Mouse (Mus musculus): ENCODE data around the gene Wdr59. TPM values are rescaled to one million over a fixed set of nuclear protein-coding genes. Genes with fewer than 3 reads are reported as not detected.

The Wdr59 gene
- polyA plus RNA-seq, 1 experiment from 2014 or later = 6.7 TPM

DNA sequence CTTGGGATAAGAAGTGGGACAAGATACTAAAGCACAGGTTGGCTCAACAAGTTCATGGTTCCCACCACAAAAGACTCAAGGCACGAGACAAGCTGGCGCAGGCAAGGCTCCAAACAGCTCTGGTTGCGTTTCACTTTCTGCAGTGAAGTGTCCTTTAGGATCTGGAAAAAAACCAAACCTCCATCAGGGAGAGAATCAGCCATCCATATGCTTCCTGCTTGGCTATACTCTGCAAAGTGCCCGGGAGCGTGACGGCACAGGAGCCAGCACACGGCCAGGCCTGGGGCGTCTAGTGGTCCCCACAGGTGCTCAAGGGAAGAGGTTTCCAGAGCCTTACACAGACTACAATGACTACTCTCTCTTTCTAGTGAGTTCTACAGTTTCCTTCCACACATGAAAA, 41.2 kb downstream of the Wdr59 start:
- peaks cover 74% of the 10 kb centered on the region for H3K36me3 ChIP-seq
- no peaks in the 10 kb centered on the region for H3K27me3 ChIP-seq
- no peak for ATAC-seq (replicated peaks; ENCODE audit: low FRiP score)
- no peak overlapping the region for H3K9ac ChIP-seq
- no peak overlapping the region for H3K27ac ChIP-seq
- no peaks in the 10 kb centered on the region for H3K9me3 ChIP-seq (replicated peaks)
- WGBS = 89% methylated on average over 8 of the region's 8 CpGs
- no peak overlapping the region for H3K4me2 ChIP-seq
- H3K4me3 ChIP-seq (replicated peaks) = no peak overlapping the region
- no peaks in the 10 kb centered on the region for H3K4me1 ChIP-seq

DNA sequence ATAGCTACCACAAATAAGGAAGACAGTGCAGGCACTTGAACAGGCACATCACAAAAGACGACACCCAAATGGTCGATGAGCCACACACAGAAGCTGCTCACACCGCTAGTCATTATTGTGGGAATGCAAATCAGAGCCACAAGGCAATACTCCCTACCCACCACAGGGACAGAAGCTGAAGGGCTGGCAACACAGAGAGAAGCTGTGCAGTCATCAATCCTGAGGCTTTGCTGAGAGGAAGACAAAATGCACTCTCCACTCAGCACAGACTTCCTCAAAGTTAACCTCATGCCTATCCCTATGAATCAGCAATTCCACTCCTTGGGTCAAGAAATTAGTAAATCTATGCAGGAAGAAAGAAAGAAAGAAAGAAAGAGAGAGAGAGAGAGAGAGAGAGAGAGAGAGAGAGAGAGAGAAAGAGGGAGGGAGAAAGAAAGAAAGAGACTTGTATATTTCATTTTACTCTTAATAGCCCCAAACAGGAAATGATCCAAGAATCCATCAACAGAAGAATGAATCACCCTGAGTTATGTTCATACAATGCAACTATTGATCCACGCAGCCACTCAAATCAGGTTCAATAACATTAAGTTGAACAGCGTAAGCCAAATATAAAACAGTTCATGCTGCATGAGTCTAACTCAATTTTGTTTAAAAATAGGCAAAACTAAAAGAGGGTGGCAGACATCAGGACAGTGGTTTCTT, 44.0 kb downstream of the Wdr59 start:
- no peak overlapping the region for H3K4me2 ChIP-seq
- no peak overlapping the region for H3K27ac ChIP-seq
- H3K27me3 ChIP-seq = no peaks in the 10 kb centered on the region
- WGBS = 82% methylated on average over 5 of the region's 5 CpGs
- H3K9ac ChIP-seq = no peak overlapping the region
- H3K4me1 ChIP-seq = no peaks in the 10 kb centered on the region
- H3K9me3 ChIP-seq (replicated peaks) = no peaks in the 10 kb centered on the region
- H3K4me3 ChIP-seq (replicated peaks) = no peak overlapping the region
- H3K36me3 ChIP-seq = peaks cover 72% of the 10 kb centered on the region
- no peak for ATAC-seq (replicated peaks; ENCODE audit: low FRiP score)

DNA sequence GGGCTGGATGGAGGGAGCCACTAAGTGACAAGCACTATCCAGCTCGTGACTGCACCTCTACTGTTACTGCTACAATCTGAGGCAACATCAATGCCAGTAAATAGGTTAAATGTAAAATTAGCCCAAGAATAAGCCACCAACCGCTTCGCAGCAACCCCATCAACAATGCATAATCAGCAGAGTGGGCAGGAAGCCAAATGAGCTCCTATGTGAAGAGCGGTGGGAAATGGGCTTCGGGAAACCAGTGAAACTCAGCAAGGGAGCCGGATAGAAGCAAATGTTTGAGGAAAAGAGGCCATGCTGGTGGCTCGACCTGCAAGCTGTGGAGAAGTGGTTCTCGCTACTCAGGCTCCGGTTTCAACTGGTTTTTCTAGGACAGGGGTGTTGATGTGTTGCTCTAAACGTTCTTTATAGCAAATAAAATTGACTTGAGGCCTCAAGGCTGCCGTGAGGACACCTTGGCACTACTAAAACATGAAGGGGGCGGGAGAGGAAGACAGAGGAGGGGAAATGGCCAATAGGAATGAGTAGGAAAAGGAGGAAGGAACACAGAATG, 50.3 kb downstream of the Wdr59 start:
- 76% methylated on average over 12 of the region's 12 CpGs for WGBS
- H3K4me2 ChIP-seq = no peak overlapping the region
- no peak overlapping the region for H3K27ac ChIP-seq
- H3K4me3 ChIP-seq (replicated peaks) = no peak overlapping the region
- peaks cover 4% of the 10 kb centered on the region; the same call in 1 of the 2 replicates for H3K4me1 ChIP-seq
- no peak for ATAC-seq (replicated peaks; ENCODE audit: low FRiP score)
- no peaks in the 10 kb centered on the region for H3K27me3 ChIP-seq
- no peaks in the 10 kb centered on the region for H3K9me3 ChIP-seq (replicated peaks)
- H3K36me3 ChIP-seq = peaks cover 60% of the 10 kb centered on the region
- no peak overlapping the region for H3K9ac ChIP-seq

DNA sequence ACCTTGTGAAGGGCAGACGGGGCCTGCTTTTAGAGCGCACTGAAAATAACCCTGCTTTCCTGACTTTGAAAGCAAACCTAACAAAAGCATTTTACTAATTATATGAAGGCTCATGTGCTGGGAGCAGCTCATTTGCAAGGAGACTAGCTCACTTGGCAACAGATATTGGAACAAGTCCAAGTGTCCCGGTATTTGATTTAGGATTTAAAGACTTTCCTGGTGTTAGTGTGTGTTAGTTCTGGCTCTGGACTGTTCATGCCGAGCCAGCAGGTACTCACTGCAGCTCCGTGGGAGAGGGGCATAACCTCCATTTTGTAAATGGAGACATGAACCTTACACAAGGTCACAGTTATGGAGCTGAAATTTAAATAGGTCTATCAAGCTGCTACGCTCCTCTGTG, 52.9 kb downstream of the Wdr59 start:
- H3K36me3 ChIP-seq = peaks cover 51% of the 10 kb centered on the region
- peaks cover 4% of the 10 kb centered on the region; the same call in 1 of the 2 replicates for H3K4me1 ChIP-seq
- WGBS = 63% methylated on average over 6 of the region's 6 CpGs
- H3K4me3 ChIP-seq (replicated peaks) = no peak overlapping the region
- ATAC-seq (replicated peaks; ENCODE audit: low FRiP score) = peak; percentile 36; the same call in 1 of the 2 replicates
- H3K9ac ChIP-seq = no peak overlapping the region
- H3K4me2 ChIP-seq = no peak overlapping the region
- H3K27ac ChIP-seq = no peak overlapping the region
- H3K9me3 ChIP-seq (replicated peaks) = no peaks in the 10 kb centered on the region
- H3K27me3 ChIP-seq = no peaks in the 10 kb centered on the region

DNA sequence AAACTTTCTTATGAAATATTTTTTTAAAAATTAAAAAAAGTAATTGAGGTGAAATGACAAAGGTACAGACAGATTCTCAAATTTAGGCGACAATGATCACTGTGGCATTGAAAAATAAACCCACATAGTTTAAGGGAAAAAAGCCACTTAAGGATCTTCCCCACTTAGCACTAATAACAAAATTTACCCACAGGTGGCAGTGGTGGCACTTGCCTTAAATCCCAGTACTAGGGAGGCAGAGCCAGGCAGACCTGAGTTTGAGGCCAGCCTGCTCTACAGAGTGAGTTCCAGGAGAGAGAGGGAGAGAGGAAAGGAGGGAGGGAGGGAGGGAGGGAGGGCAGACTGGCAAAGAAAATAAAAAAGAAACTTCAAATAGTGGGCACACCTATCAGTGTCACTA, 56.6 kb downstream of the Wdr59 start:
- no peak for ATAC-seq (replicated peaks; ENCODE audit: low FRiP score)
- no peaks in the 10 kb centered on the region for H3K27me3 ChIP-seq
- WGBS = 92% methylated on average over 1 of the region's 1 CpGs
- H3K4me3 ChIP-seq (replicated peaks) = no peak overlapping the region
- H3K36me3 ChIP-seq = peaks cover 53% of the 10 kb centered on the region
- H3K9ac ChIP-seq = no peak overlapping the region
- H3K4me2 ChIP-seq = no peak overlapping the region
- H3K27ac ChIP-seq = no peak overlapping the region
- H3K9me3 ChIP-seq (replicated peaks) = no peaks in the 10 kb centered on the region
- peaks cover 4% of the 10 kb centered on the region; the same call in 1 of the 2 replicates for H3K4me1 ChIP-seq

DNA sequence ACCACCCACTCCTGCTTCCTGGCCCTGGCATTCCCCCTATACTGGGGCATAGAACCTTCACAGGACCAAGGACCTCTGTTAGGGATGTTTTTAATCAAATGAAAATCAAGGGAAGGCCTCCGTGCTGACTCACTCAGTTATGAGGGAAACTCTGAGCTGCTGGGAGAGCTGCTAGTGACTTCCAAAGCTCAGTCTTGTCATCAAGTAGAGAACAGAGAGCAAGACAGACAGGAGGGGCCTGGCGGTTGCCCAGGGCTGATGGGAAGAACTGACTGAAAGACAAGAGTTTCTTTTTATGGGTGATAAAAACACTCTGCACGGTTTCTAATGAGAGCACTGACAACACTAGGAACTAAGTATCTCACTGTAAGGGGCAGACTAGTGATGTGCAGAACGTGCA, 57.4 kb downstream of the Wdr59 start:
- whole genome bisulfite sequencing = 84% methylated on average over 4 of the region's 4 CpGs
- Histone ChIP-seq H3K27ac (no peak overlapping the region), H3K9me3 (replicated peaks) (no peaks in the 10 kb centered on the region), H3K4me2 (no peak overlapping the region), H3K9ac (no peak overlapping the region), H3K27me3 (no peaks in the 10 kb centered on the region), H3K36me3 (peaks cover 51% of the 10 kb centered on the region), H3K4me1 (peaks cover 4% of the 10 kb centered on the region; the same call in 1 of the 2 replicates), H3K4me3 (replicated peaks) (no peak overlapping the region)
- ATAC-seq (replicated peaks; ENCODE audit: low FRiP score) = no peak

DNA sequence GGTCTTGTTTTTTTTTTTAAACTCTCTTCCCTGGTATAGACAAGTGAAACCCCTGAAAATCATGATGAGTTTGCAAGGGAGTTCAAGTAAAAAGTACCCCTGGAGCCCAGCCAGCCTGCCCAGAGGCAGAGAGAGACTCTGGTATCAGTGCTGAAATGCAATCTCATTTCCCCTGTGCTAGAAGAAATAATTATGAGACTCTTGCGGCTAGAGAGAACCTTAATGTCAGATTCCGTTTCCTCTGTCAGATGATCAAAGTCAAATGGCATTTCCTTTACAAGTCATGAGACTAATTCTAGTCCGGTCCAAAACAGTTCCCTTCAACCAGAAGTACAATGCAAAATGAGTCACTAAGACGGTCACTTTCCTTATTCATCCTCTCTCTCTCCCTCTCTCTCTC, 72.2 kb downstream of the Wdr59 start:
- Histone ChIP-seq H3K9ac (no peak overlapping the region), H3K9me3 (replicated peaks) (no peaks in the 10 kb centered on the region), H3K4me3 (replicated peaks) (no peak overlapping the region), H3K36me3 (peaks cover 23% of the 10 kb centered on the region; the same call in 1 of the 2 replicates), H3K27me3 (no peaks in the 10 kb centered on the region), H3K4me1 (no peaks in the 10 kb centered on the region; the same call in 1 of the 2 replicates), H3K27ac (no peak overlapping the region), H3K4me2 (no peak overlapping the region)
- ATAC-seq (replicated peaks; ENCODE audit: low FRiP score) = no peak
- WGBS = 21% methylated on average over 4 of the region's 4 CpGs

GRCm38 (mm10) chr8:111445960-111446660, 75.8 kb downstream of the Wdr59 start:
- 58% methylated on average over 4 of the region's 4 CpGs for WGBS
- no peak overlapping the region for H3K4me3 ChIP-seq (replicated peaks)
- H3K9me3 ChIP-seq (replicated peaks) = no peaks in the 10 kb centered on the region
- no peak for ATAC-seq (replicated peaks; ENCODE audit: low FRiP score)
- peaks cover 7% of the 10 kb centered on the region for H3K4me1 ChIP-seq
- H3K27ac ChIP-seq = no peak overlapping the region
- H3K27me3 ChIP-seq = no peaks in the 10 kb centered on the region
- H3K4me2 ChIP-seq = no peak overlapping the region
- no peak overlapping the region for H3K9ac ChIP-seq
- H3K36me3 ChIP-seq = peaks cover 14% of the 10 kb centered on the region; the same call in 1 of the 2 replicates

DNA sequence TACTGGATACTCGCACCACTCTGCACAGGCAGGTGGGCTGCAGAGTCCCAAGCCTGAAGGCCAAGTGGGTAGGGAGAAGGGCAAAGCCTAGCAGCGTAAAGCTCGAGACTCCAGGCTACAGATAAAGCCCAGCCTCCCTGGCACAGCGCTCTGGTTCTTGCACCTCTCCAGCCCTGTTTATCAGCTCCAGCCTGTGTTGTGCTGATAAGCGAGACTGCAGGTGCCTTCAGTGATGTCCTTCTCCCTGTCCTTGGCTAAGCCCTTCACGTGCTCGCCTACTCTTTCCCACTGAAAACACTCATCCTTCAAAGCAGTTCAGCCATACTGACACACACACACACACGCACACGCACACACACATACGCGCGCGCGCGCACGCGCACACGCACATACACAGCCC, 76.3 kb downstream of the Wdr59 start:
- 90% methylated on average over 18 of the region's 18 CpGs for WGBS
- Histone ChIP-seq H3K27me3 (no peaks in the 10 kb centered on the region), H3K27ac (no peak overlapping the region), H3K9ac (no peak overlapping the region), H3K4me3 (replicated peaks) (no peak overlapping the region), H3K36me3 (peaks cover 9% of the 10 kb centered on the region; the same call in 1 of the 2 replicates), H3K4me2 (no peak overlapping the region), H3K9me3 (replicated peaks) (no peaks in the 10 kb centered on the region), H3K4me1 (peaks cover 7% of the 10 kb centered on the region)
- 0 out of 2 replicates have a peak, but pooled peaks have one; percentile 40 for ATAC-seq (replicated peaks; ENCODE audit: low FRiP score)

DNA sequence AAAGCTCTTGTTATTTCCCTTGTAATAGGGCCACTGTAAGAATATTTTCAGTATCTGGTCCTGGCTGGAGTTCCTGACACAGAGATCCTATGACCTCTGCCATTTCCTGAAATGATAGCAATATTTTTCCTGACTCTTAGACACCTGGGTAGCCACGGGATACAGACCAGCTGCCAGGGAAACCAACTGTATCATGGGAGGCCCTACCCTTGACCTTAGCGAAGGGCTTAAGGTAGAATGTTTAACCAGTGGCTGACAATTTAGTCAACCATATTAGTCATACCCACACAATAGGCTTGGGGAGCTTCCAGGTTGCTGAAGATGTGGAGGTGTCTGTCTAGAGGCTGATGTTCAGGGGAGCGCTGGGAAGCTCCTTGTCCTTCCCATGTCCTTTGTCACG, 77.6 kb downstream of the Wdr59 start:
- Histone ChIP-seq H3K36me3 (0 out of 2 replicates have a peak, but pooled peaks cover 3% of the 10 kb centered on the region), H3K4me3 (replicated peaks) (no peak overlapping the region), H3K9ac (no peak overlapping the region), H3K27ac (no peak overlapping the region), H3K4me1 (peaks cover 7% of the 10 kb centered on the region), H3K9me3 (replicated peaks) (no peaks in the 10 kb centered on the region), H3K4me2 (no peak overlapping the region), H3K27me3 (no peaks in the 10 kb centered on the region)
- WGBS = 59% methylated on average over 4 of the region's 4 CpGs
- ATAC-seq (replicated peaks; ENCODE audit: low FRiP score) = no peak

DNA sequence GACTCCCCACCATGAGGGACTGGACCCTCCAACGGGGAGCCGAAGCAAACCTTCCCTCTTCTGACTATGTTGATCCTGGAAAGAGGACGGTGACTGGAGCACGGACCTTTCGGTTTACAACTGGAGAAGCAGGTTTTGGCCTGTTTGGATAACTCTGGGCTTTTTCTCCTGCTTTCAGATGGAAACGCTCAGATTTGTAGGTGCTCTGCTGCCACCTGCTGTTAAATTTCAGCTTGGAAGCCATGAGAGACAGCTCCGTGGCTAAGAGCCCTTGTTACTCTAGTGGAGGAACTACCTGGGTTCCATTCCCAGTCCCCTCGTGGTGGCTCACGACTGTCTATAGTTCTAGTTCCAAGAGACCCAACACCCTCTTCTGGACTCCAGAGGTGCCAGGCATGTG, 82.7 kb downstream of the Wdr59 start:
- Histone ChIP-seq H3K27ac (no peak overlapping the region), H3K27me3 (no peaks in the 10 kb centered on the region), H3K9ac (no peak overlapping the region; the same call in 1 of the 2 replicates), H3K4me1 (peaks cover 7% of the 10 kb centered on the region), H3K4me2 (0 out of 2 replicates have a peak overlapping the region, but pooled peaks have one; percentile 32), H3K36me3 (no peaks in the 10 kb centered on the region), H3K4me3 (replicated peaks) (no peak overlapping the region), H3K9me3 (replicated peaks) (no peaks in the 10 kb centered on the region)
- 14% methylated on average over 9 of the region's 9 CpGs for WGBS
- no peak; the same call in 1 of the 2 replicates for ATAC-seq (replicated peaks; ENCODE audit: low FRiP score)
